Mouse (Mus musculus): Measurements from ENCODE around the gene Grik4. TPM values are rescaled to one million over a fixed set of nuclear protein-coding genes. Genes with fewer than 3 reads are reported as not detected.

Gene Grik4
- total and polyA plus RNA-seq, 3 experiments: not detected

- Histone ChIP-seq H3K9ac (ENCODE audit: insufficient read depth, low read depth) (no peak overlapping the region), H3K79me2 (replicated peaks; ENCODE audit: control insufficient read depth, extremely low read depth, insufficient read depth, poor library complexity, severe bottlenecking) (no peaks in the 10 kb centered on the region), H3K4me1 (ENCODE audit: control insufficient read depth in 1 of 2, insufficient read depth in 2 of 2) (no peaks in the 10 kb centered on the region), H3K4me3 (replicated peaks in 1 of 3; ENCODE audit: low read depth in 2 of 3, low read length in 2 of 3, poor library complexity in 1 of 3) (no peak overlapping the region), H3K27me3 (replicated peaks) (peaks cover 66% of the 10 kb centered on the region), H3K4me2 (ENCODE audit: insufficient read depth, low read depth, poor library complexity, severe bottlenecking) (no peak overlapping the region), H3K36me3 (replicated peaks in 1 of 2; ENCODE audit: control insufficient read depth in 1 of 2, insufficient read depth in 1 of 2, low read length in 1 of 2) (no peaks in the 10 kb centered on the region), H3K9me3 (replicated peaks; ENCODE audit: low read length) (no peaks in the 10 kb centered on the region), H3K27ac (ENCODE audit: insufficient read depth, low read depth) (no peak overlapping the region)
- in situ Hi-C loops (cut with MboI; ENCODE audit: low pct_ligation_motif_present, low pct_unique_long_range_greater_than_20kb, low sequenced_read_pairs): loop anchor here (25.0 kb wide), 1 partner anchor 371 kb away; the partner anchor contains the start of gene Grik4
- no peak for DNase-seq (ENCODE audit: extremely low read depth)
- TF ChIP-seq E2F4 (IDR thresholded peaks at IDR 0.05; ENCODE audit: insufficient replicate concordance, low read depth, low read length) (no peak), MXI1 (IDR thresholded peaks at IDR 0.05; ENCODE audit: low read depth, low read length) (no peak), TBP (conservative IDR thresholded peaks at IDR 0.05; ENCODE audit: low read depth, low read length) (no peak), ETS1 (conservative IDR thresholded peaks at IDR 0.05; ENCODE audit: low read depth, low read length) (no peak), IRF4 (IDR thresholded peaks at IDR 0.05; ENCODE audit: low read depth, low read length) (no peak), USF2 (conservative IDR thresholded peaks at IDR 0.05; ENCODE audit: low read depth, low read length) (no peak), CTCF (conservative IDR thresholded peaks at IDR 0.05 in 1 of 2, IDR thresholded peaks at IDR 0.05 in 1 of 2; ENCODE audit: low read depth in 2 of 2, low read length in 2 of 2) (no peak), POLR2A (IDR thresholded peaks at IDR 0.05; ENCODE audit: low read depth, low read length) (no peak), ZNF384 (IDR thresholded peaks at IDR 0.05; ENCODE audit: low read depth, low read length) (no peak), RCOR1 (conservative IDR thresholded peaks at IDR 0.05; ENCODE audit: low read depth, low read length) (no peak), EP300 (IDR thresholded peaks at IDR 0.05; ENCODE audit: low read length) (no peak), USF1 (IDR thresholded peaks at IDR 0.05; ENCODE audit: low read depth, low read length) (no peak), MAFK (IDR thresholded peaks at IDR 0.05; ENCODE audit: insufficient replicate concordance, low read length) (no peak), UBTF (IDR thresholded peaks at IDR 0.05; ENCODE audit: low read depth, low read length) (no peak), ZMIZ1 (IDR thresholded peaks at IDR 0.05; ENCODE audit: low read depth, low read length) (no peak), PAX5 (IDR thresholded peaks at IDR 0.05; ENCODE audit: low read length) (no peak), POLR2AphosphoS2 (IDR thresholded peaks at IDR 0.05; ENCODE audit: low read depth, low read length) (no peak)
- dilution Hi-C loops (cut with MboI; ENCODE audit: extremely low pct_ligation_motif_present, extremely low pct_unique_long_range_greater_than_20kb, low sequenced_read_pairs): no loop called here
Observed at GRCm38 (mm10) chr9:42565921-42566320, 378.4 kb downstream of the Grik4 start.

- dilution Hi-C loops (cut with MboI; ENCODE audit: extremely low pct_ligation_motif_present, extremely low pct_unique_long_range_greater_than_20kb, low sequenced_read_pairs): no loop called here
- in situ Hi-C loops (cut with MboI; ENCODE audit: low pct_ligation_motif_present, low pct_unique_long_range_greater_than_20kb, low sequenced_read_pairs): loop anchor here (25.0 kb wide), 1 partner anchor 382 kb away; the partner anchor contains the start of gene Grik4
Observed at GRCm38 (mm10) chr9:42555186-42555585, 389.1 kb downstream of the Grik4 start.

More at GRCm38 (mm10) chr9:42555186-42555585, 389.1 kb downstream of the Grik4 start:
- TF ChIP-seq E2F4 (IDR thresholded peaks at IDR 0.05; ENCODE audit: insufficient replicate concordance, low read depth, low read length) (no peak), MEF2A (IDR thresholded peaks at IDR 0.05; ENCODE audit: borderline replicate concordance, low read depth, low read length) (no peak), MXI1 (IDR thresholded peaks at IDR 0.05; ENCODE audit: low read depth, low read length) (no peak), ELF1 (IDR thresholded peaks at IDR 0.05; ENCODE audit: low read depth, low read length) (no peak), GABPA (IDR thresholded peaks at IDR 0.05; ENCODE audit: insufficient replicate concordance, low read depth, low read length) (no peak), CHD1 (IDR thresholded peaks at IDR 0.05; ENCODE audit: low read depth, low read length) (no peak), POLR2AphosphoS2 (IDR thresholded peaks at IDR 0.05; ENCODE audit: low read depth, low read length) (no peak), USF1 (IDR thresholded peaks at IDR 0.05; ENCODE audit: low read depth, low read length) (no peak), POLR2A (IDR thresholded peaks at IDR 0.05; ENCODE audit: low read depth, low read length) (no peak), MAX (IDR thresholded peaks at IDR 0.05; ENCODE audit: low read length) (no peak), NRF1 (IDR thresholded peaks at IDR 0.05; ENCODE audit: low read depth, low read length) (no peak), TBP (conservative IDR thresholded peaks at IDR 0.05; ENCODE audit: low read depth, low read length) (no peak), JUND (conservative IDR thresholded peaks at IDR 0.05; ENCODE audit: low read depth, low read length) (no peak), HCFC1 (IDR thresholded peaks at IDR 0.05; ENCODE audit: low read depth, low read length) (no peak)
- no peak for DNase-seq (ENCODE audit: extremely low read depth)
- no peak overlapping the region for H3K4me2 ChIP-seq (ENCODE audit: insufficient read depth, low read depth, poor library complexity, severe bottlenecking)
- no peaks in the 10 kb centered on the region for H3K79me2 ChIP-seq (replicated peaks; ENCODE audit: control insufficient read depth, extremely low read depth, insufficient read depth, poor library complexity, severe bottlenecking)
- H3K4me3 ChIP-seq (replicated peaks in 1 of 3; ENCODE audit: low read depth in 2 of 3, low read length in 2 of 3, poor library complexity in 1 of 3): no peak overlapping the region
- no peaks in the 10 kb centered on the region for H3K36me3 ChIP-seq (replicated peaks in 1 of 2; ENCODE audit: control insufficient read depth in 1 of 2, insufficient read depth in 1 of 2, low read length in 1 of 2)
- no peaks in the 10 kb centered on the region for H3K4me1 ChIP-seq (ENCODE audit: control insufficient read depth in 1 of 2, insufficient read depth in 2 of 2)
- peaks cover 84% of the 10 kb centered on the region for H3K27me3 ChIP-seq (replicated peaks)
- no peak overlapping the region for H3K27ac ChIP-seq (ENCODE audit: insufficient read depth, low read depth)
- H3K9me3 ChIP-seq (replicated peaks; ENCODE audit: low read length): peaks cover 11% of the 10 kb centered on the region
- H3K9ac ChIP-seq (ENCODE audit: insufficient read depth, low read depth): no peak overlapping the region

Measured in CH12.LX (cell line).